Mouse (Mus musculus) Patski (cell line): ENCODE data around the gene Pitpnm2. TPM values are rescaled to one million over a fixed set of nuclear protein-coding genes. Genes with fewer than 3 reads are reported as not detected.
A peak's percentile ranks its signal among the peaks of the same experiment; 100 is the strongest.

ENCODE experiments used
- ATAC-seq: fragments of 100-300 bp; one replicate; pipeline ENCODE4 v1.8.0; 2021
- CTCF ChIA-PET: fragments of 350-600 bp; sonication (Branson Sonifier 250); formaldehyde crosslinking; loops from one replicate; lab custom pipeline; 2022; ENCODE audit warnings: inconsistent platforms; lab: Charles Lee
- POLR2A ChIA-PET: fragments of 350-600 bp; sonication (Branson Sonifier 250); formaldehyde crosslinking; loops from one replicate; lab custom pipeline; 2022; ENCODE audit warnings: antibody characterized with exemption, inconsistent platforms; lab: Charles Lee
- DNase-seq: peaks from one replicate; pipeline ENCODE4 v3.0.0-alpha.2; 2011; ENCODE audit warnings: low read depth, low spot score
- H3K27me3 ChIP-seq: fragments of 371-371 bp; one replicate; pipeline ENCODE4 v1.5.1; 2021
- CTCF ChIP-seq: fragments of 100-300 bp; IDR thresholded peaks from one replicate; pipeline ENCODE4 v1.5.1; 2021
- in situ Hi-C: fragments of 300-500 bp; cut with MboI; formaldehyde crosslinking; loops from 3 replicates; pipeline ENCODE4 v1.11.1; 2018; ENCODE audit warnings: low pct_unique_long_range_greater_than_20kb, mixed read lengths
- polyA plus RNA-seq: library from polyadenylated mRNA; unstranded; gene quantifications from one replicate; pipeline ENCODE4 v1.2.3, GENCODE M21; 2021

Pitpnm2 gene
- polyA plus RNA-seq, 1 experiment from 2014 or later: 33.3 TPM

GRCm38 (mm10) chr5:124125093-124125492, 124.5 kb downstream of the Pitpnm2 start:
- ATAC-seq: no peak
- TF ChIP-seq CTCF: no peak
- no peak for DNase-seq
- ChIA-PET POLR2A (no interaction called here), CTCF (interaction anchor here (1.6 kb wide), 1 partner anchor 127 kb away, joined by 3 read pairs; no protein-coding TSS in a partner anchor)
- in situ Hi-C loops: no loop called here
- H3K27me3 ChIP-seq: no peaks in the 10 kb centered on the region

GRCm38 (mm10) chr5:124122357-124122756, 127.2 kb downstream of the Pitpnm2 start:
- POLR2A ChIA-PET: interaction anchor here (0.6 kb wide), 1 partner anchor 11 kb away, joined by 3 read pairs; no protein-coding TSS in a partner anchor
- DNase-seq (no peak), ATAC-seq (no peak)
- H3K27me3 ChIP-seq: no peaks in the 10 kb centered on the region
- TF ChIP-seq CTCF: no peak
- CTCF ChIA-PET: interaction anchor here (0.8 to 1.0 kb wide), 3 partner anchors 9 to 11 kb away, joined by 3 to 4 read pairs (median 3); partner anchors contain the start of gene Ogfod2
- in situ Hi-C loops: no loop called here

GRCm38 (mm10) chr5:124119204-124119603, 130.4 kb downstream of the Pitpnm2 start:
- ATAC-seq (no peak), DNase-seq (no peak)
- in situ Hi-C loops: no loop called here
- no peak for TF ChIP-seq CTCF
- no peaks in the 10 kb centered on the region for H3K27me3 ChIP-seq
- CTCF ChIA-PET: no interaction called here
- POLR2A ChIA-PET: no interaction called here

GRCm38 (mm10) chr5:124115990-124116845, 133.3 kb downstream of the Pitpnm2 start, which contains the start of gene Arl6ip4:
Gene Arl6ip4, plus strand, starts transcription at chr5:124116089.
- H3K27me3 ChIP-seq: no peaks in the 10 kb centered on the region
- ATAC-seq (no peak), DNase-seq (no peak)
- POLR2A ChIA-PET: no interaction called here
- TF ChIP-seq CTCF: no peak
- CTCF ChIA-PET: no interaction called here
- in situ Hi-C loops: no loop called here

GRCm38 (mm10) chr5:124115531-124115930, 134.0 kb downstream of the Pitpnm2 start:
- H3K27me3 ChIP-seq: no peaks in the 10 kb centered on the region
- in situ Hi-C loops: no loop called here
- no peak for ATAC-seq
- no peak for DNase-seq
- CTCF ChIA-PET: no interaction called here
- POLR2A ChIA-PET: no interaction called here
- no peak for TF ChIP-seq CTCF

- ATAC-seq: no peak
- in situ Hi-C loops: no loop called here
- CTCF ChIA-PET: no interaction called here
Observed at GRCm38 (mm10) chr5:124114276-124115025, 135.1 kb downstream of the Pitpnm2 start.

GRCm38 (mm10) chr5:124113030-124113429, 136.5 kb downstream of the Pitpnm2 start:
- no peaks in the 10 kb centered on the region for H3K27me3 ChIP-seq
- CTCF ChIA-PET: interaction anchor here (0.9 to 1.6 kb wide), 7 partner anchors 9 to 144 kb away, joined by 3 to 5 read pairs (median 3); no protein-coding TSS in a partner anchor
- DNase-seq (no peak), ATAC-seq (peak; percentile 40)
- in situ Hi-C loops: no loop called here
- POLR2A ChIA-PET: no interaction called here
- TF ChIP-seq CTCF: no peak

More at GRCm38 (mm10) chr5:124114276-124115025, 135.1 kb downstream of the Pitpnm2 start:
- no peaks in the 10 kb centered on the region for H3K27me3 ChIP-seq
- POLR2A ChIA-PET: no interaction called here
- TF ChIP-seq CTCF: no peak
- DNase-seq: no peak

GRCm38 (mm10) chr5:124112531-124112930, 137.0 kb downstream of the Pitpnm2 start:
- peak; percentile 14 for ATAC-seq
- CTCF ChIA-PET: interaction anchor here (0.9 to 1.6 kb wide), 7 partner anchors 9 to 143 kb away, joined by 3 to 5 read pairs (median 3); no protein-coding TSS in a partner anchor

GRCm38 (mm10) chr5:124111742-124112497, 137.6 kb downstream of the Pitpnm2 start, which contains the start of gene Ogfod2:
Gene Ogfod2, plus strand, starts transcription at chr5:124112297.
- ChIA-PET POLR2A (interaction anchor here (1.0 to 1.5 kb wide), 3 partner anchors 16 to 107 kb away, joined by 3 to 4 read pairs (median 3); partner anchors contain the start of gene Abcb9), CTCF (interaction anchor here (0.6 to 1.9 kb wide), 8 partner anchors 10 to 185 kb away, joined by 3 to 7 read pairs (median 3); partner anchors contain the start of gene Abcb9)
- ATAC-seq (peak; percentile 79), DNase-seq (peak; percentile 93)
- no peak for TF ChIP-seq CTCF
- H3K27me3 ChIP-seq: no peaks in the 10 kb centered on the region
- in situ Hi-C loops: no loop called here

More at GRCm38 (mm10) chr5:124112531-124112930, 137.0 kb downstream of the Pitpnm2 start:
- POLR2A ChIA-PET: interaction anchor here (1.2 to 1.5 kb wide), 2 partner anchors 17 to 108 kb away, joined by 3 read pairs; partner anchors contain the start of gene Abcb9
- TF ChIP-seq CTCF: no peak
- in situ Hi-C loops: no loop called here
- no peak for DNase-seq
- H3K27me3 ChIP-seq: no peaks in the 10 kb centered on the region
